Mouse (Mus musculus) mesoderm, embryonic 11.5 days (tissue): Measurements from ENCODE around the gene Tek.

ENCODE experiments used
- DNase-seq: peaks from one replicate; pipeline ENCODE4 v3.0.0-alpha.2; 2012; ENCODE audit warnings: low read depth, low spot score

Tek gene

GRCm38 (mm10) chr4:94803187-94803586 lies 64.1 kb downstream of the Tek start:
- DNase-seq, result no peak

GRCm38 (mm10) chr4:94810616-94811015 lies 71.5 kb downstream of the Tek start:
- no peak for DNase-seq

- DNase-seq, result no peak
Observed at GRCm38 (mm10) chr4:94826891-94827290, 87.8 kb downstream of the Tek start.

GRCm38 (mm10) chr4:94827429-94827828 lies 88.3 kb downstream of the Tek start:
- no peak for DNase-seq

GRCm38 (mm10) chr4:94829924-94830386 lies 90.9 kb downstream of the Tek start:
- DNase-seq, result no peak

GRCm38 (mm10) chr4:94837061-94837460 lies 98.0 kb downstream of the Tek start:
- DNase-seq, result no peak

- DNase-seq, result no peak
Observed at GRCm38 (mm10) chr4:94853301-94853700, 114.2 kb downstream of the Tek start.

GRCm38 (mm10) chr4:94854270-94854669 lies 115.2 kb downstream of the Tek start:
- DNase-seq, result no peak

GRCm38 (mm10) chr4:94855201-94855600 lies 116.1 kb downstream of the Tek start:
- DNase-seq, result no peak

- DNase-seq, result peak; percentile 50
Observed at GRCm38 (mm10) chr4:94900744-94901143, 161.7 kb downstream of the Tek start.

GRCm38 (mm10) chr4:94901780-94902179 lies 162.7 kb downstream of the Tek start:
- no peak for DNase-seq
